Mouse (Mus musculus) lung, postnatal 10 days (tissue): Measurements from ENCODE around the gene Smg8.

ENCODE experiments used
- DNase-seq: peaks from one replicate; pipeline ENCODE4 v3.0.0; 2021

Smg8 gene

DNA sequence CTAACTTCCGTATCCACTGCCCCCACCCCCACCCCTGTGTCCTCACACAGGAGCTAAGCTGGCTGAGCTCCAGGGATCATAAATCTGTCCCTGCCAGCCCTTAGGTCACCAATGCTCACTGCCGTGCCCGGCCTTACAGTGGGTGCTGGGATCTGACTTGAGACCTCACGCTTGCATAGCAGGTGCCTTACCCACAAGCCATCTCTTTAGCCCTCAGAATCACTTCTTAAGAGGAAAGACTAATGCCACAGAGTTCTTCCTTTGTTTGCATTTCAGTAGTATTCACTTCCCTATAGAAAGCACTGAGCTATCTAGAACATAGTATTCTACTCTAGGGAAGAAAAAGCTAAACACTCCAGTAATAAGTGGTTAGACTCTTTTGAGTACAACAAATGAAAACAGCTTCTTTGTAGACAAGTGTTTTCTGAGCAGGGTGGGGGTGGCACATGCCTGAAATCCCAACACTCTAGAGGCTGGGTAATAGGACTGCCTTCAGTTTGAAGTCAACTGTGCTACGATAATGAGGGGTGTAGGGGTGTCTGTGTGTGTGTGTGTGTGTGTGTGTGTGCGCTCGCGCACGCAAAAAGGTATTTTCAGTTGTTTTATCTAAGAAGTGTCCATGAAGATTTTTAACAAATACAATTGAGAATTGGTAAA lies 47.1 kb downstream of the Smg8 start:
- peak; percentile 68 for DNase-seq

DNA sequence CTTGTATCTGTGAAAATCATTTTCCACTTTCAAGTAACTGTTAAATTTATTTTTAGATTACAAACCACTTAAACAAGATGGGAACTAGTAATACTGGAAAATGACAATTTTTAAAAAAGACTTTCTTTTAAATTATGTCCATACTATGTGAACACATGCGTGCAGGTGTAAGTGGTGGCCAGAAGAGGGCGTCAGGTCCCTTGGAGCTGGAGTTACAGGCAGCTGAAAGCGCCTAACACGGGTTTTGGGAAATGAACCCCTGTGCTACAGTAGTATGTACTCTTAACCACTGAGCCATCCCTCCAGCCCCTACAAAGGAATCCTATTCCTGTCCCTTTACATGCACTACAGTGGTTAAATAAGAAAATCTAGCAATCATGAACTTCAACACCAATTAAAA lies 50.4 kb downstream of the Smg8 start:
- DNase-seq: no peak

DNA sequence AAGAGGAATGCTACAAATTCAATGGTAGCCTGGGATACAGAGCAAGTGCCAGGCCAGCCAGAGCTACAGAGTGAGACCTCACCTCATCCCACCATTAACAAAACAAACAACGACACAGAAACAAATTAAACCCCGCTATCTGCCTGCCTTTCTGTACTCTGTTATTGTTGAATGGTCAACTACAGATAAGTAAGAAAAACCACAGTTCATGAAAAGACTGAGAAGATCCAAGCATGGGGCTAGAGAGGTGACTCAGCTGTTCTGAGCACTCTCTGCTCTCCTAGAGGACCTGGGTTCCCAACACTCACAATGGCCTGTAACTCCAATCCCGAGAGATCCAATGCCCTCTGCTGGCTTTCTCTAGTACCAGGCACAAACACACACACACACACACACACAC lies 58.4 kb downstream of the Smg8 start:
- no peak for DNase-seq
